ENCODE assay signal across 8 mouse cellular contexts in genomic region chr7:114020704-114021093, GRCm38 (mm10).
DNase-seq lines count a peak whose midpoint lies in the region; ATAC-seq and TF ChIP-seq lines count a peak whose summit lies in the region.

No protein-coding gene starts in this region.

- H3K9ac ChIP-seq in embryonic facial prominence, embryonic 12.5 days = no peak overlapping the region
- H3K9ac ChIP-seq in heart, adult 2 months (ENCODE audit: low read depth, low read length) = peak overlapping the region; percentile 53
- peak overlapping the region; percentile 59; the same call in 1 of the 2 replicates for H3K9ac ChIP-seq in limb, embryonic 13.5 days
- 0 out of 2 replicates have a peak overlapping the region, but pooled peaks have one; percentile 20 for H3K9ac ChIP-seq in midbrain, embryonic 15.5 days

- H3K27ac ChIP-seq in embryonic facial prominence, embryonic 12.5 days = no peak overlapping the region
- H3K27ac ChIP-seq in heart, adult 2 months = peak overlapping the region; percentile 59
- H3K27ac ChIP-seq in limb, embryonic 13.5 days = no peak overlapping the region
- H3K27ac ChIP-seq in midbrain, embryonic 15.5 days = peak overlapping the region; percentile 36; the same call in 1 of the 2 replicates
- H3K27ac ChIP-seq in spleen, adult 2 months (ENCODE audit: insufficient read depth, low read length) = no peak overlapping the region

- peak; percentile 60; the same call in 1 of the 2 replicates for TF ChIP-seq EP300 in heart, adult 2 months (IDR thresholded peaks at IDR 0.05; ENCODE audit: insufficient read depth, low read depth, low read length)

- H3K4me1 ChIP-seq in embryonic facial prominence, embryonic 12.5 days = peaks cover 3% of the 10 kb centered on the region; the same call in 1 of the 2 replicates
- peaks cover 4% of the 10 kb centered on the region; the same call in 1 of the 2 replicates for H3K4me1 ChIP-seq in heart, adult 2 months (ENCODE audit: control insufficient read depth, insufficient read depth, low read length)
- H3K4me1 ChIP-seq in limb, embryonic 13.5 days = no peaks in the 10 kb centered on the region
- H3K4me1 ChIP-seq in midbrain, embryonic 15.5 days = peaks cover 6% of the 10 kb centered on the region
- H3K4me1 ChIP-seq in spleen, adult 2 months (ENCODE audit: control insufficient read depth, insufficient read depth, insufficient read length) = no peaks in the 10 kb centered on the region; the same call in 1 of the 2 replicates

- TF ChIP-seq POLR2A in heart, adult 2 months (IDR thresholded peaks at IDR 0.05; ENCODE audit: insufficient read depth, low read depth, low read length) = no peak
- TF ChIP-seq POLR2A in spleen, adult 2 months (IDR thresholded peaks at IDR 0.05; ENCODE audit: low read depth, low read length) = no peak

- H3K36me3 ChIP-seq in embryonic facial prominence, embryonic 12.5 days = no peaks in the 10 kb centered on the region
- H3K36me3 ChIP-seq in heart, adult 2 months (ENCODE audit: control insufficient read depth, insufficient read depth, low read length) = no peaks in the 10 kb centered on the region
- no peaks in the 10 kb centered on the region for H3K36me3 ChIP-seq in limb, embryonic 13.5 days
- no peaks in the 10 kb centered on the region for H3K36me3 ChIP-seq in midbrain, embryonic 15.5 days (replicated peaks)
- no peaks in the 10 kb centered on the region for H3K36me3 ChIP-seq in spleen, adult 2 months (ENCODE audit: control insufficient read depth, insufficient read depth, low read length)

- intact Hi-C loops in heart, adult 2 months (cut with DNase I) = loop anchor here (1.0 to 5.0 kb wide), 3 partner anchors 261 to 643 kb away; no protein-coding TSS in a partner anchor

- H3K4me3 ChIP-seq in embryonic facial prominence, embryonic 12.5 days = peak overlapping the region; percentile 38
- peak overlapping the region; percentile 68 for H3K4me3 ChIP-seq in heart, adult 2 months
- peak overlapping the region; percentile 46 for H3K4me3 ChIP-seq in limb, embryonic 13.5 days
- peak overlapping the region; percentile 34 for H3K4me3 ChIP-seq in midbrain, embryonic 15.5 days
- peak overlapping the region; percentile 65 for H3K4me3 ChIP-seq in spleen, adult 2 months (ENCODE audit: extremely low read depth, insufficient read depth, insufficient read length)

- H3K27me3 ChIP-seq in embryonic facial prominence, embryonic 12.5 days = no peaks in the 10 kb centered on the region; the same call in 1 of the 2 replicates
- H3K27me3 ChIP-seq in heart, adult 2 months (ENCODE audit: control insufficient read depth, insufficient read depth, low read length) = no peaks in the 10 kb centered on the region
- H3K27me3 ChIP-seq in limb, embryonic 13.5 days = peaks cover 2% of the 10 kb centered on the region; the same call in 1 of the 2 replicates
- H3K27me3 ChIP-seq in midbrain, embryonic 15.5 days (replicated peaks) = no peaks in the 10 kb centered on the region
- no peaks in the 10 kb centered on the region for H3K27me3 ChIP-seq in spleen, adult 2 months (ENCODE audit: control insufficient read depth, insufficient read depth, low read length)

- H3K4me2 ChIP-seq in embryonic facial prominence, embryonic 12.5 days (replicated peaks) = peak overlapping the region; percentile 66
- peak overlapping the region; percentile 73 for H3K4me2 ChIP-seq in limb, embryonic 13.5 days (replicated peaks)
- H3K4me2 ChIP-seq in midbrain, embryonic 15.5 days = peak overlapping the region; percentile 69

- ATAC-seq in embryonic facial prominence, embryonic 12.5 days (ENCODE audit: insufficient number of reproducible peaks, insufficient read depth, low FRiP score, low TSS enrichment) = no peak
- ATAC-seq in limb, embryonic 13.5 days (ENCODE audit: low FRiP score, low read depth) = peak; percentile 69; the same call in 1 of the 2 replicates
- peak; percentile 80 for ATAC-seq in midbrain, embryonic 15.5 days (replicated peaks)

- H3K79me2 ChIP-seq in heart, adult 2 months (replicated peaks; ENCODE audit: control insufficient read depth, insufficient read depth, low read length) = no peaks in the 10 kb centered on the region

- H3K9me3 ChIP-seq in embryonic facial prominence, embryonic 12.5 days = no peaks in the 10 kb centered on the region
- no peaks in the 10 kb centered on the region for H3K9me3 ChIP-seq in limb, embryonic 13.5 days
- H3K9me3 ChIP-seq in midbrain, embryonic 15.5 days = no peaks in the 10 kb centered on the region

- 3% methylated on average over 11 of the region's 11 CpGs for WGBS in embryonic facial prominence, embryonic 12.5 days
- under 1% methylated on average over 11 of the region's 11 CpGs for WGBS in heart, adult 2 months
- under 1% methylated on average over 11 of the region's 11 CpGs for WGBS in limb, embryonic 13.5 days
- 1% methylated on average over 11 of the region's 11 CpGs for WGBS in midbrain, embryonic 15.5 days
- WGBS in spleen, adult 2 months = 1% methylated on average over 11 of the region's 11 CpGs

- peak; percentile 98 for TF ChIP-seq CTCF in heart, adult 2 months (IDR thresholded peaks at IDR 0.05)
- TF ChIP-seq CTCF in spleen, adult 2 months (IDR thresholded peaks at IDR 0.05; ENCODE audit: extremely low read depth, insufficient read depth, insufficient read length, insufficient replicate concordance) = peak; percentile 50; the same call in 1 of the 2 replicates

- DNase-seq in 3134 (ENCODE audit: extremely low read depth, insufficient read length, low spot score) = peak; percentile 36
- DNase-seq in adrenal gland, postnatal 36 days = peak; percentile 76 to 79
- DNase-seq in heart, adult 2 months = peak; percentile 74 to 75
- DNase-seq in kidney, adult 8-10 months = peak; percentile 64 to 78
- DNase-seq in spleen, adult 2 months (ENCODE audit: low read depth in 1 of 2, low spot score in 2 of 2) = peak; percentile 27 to 54

Comparison
In these comparisons a context has a peak if more than half of its experiments do, and no peak if none do; other contexts are left out.
1. H3K27ac ChIP-seq: peak in heart, adult 2 months (single experiment) and midbrain, embryonic 15.5 days (single experiment); none in embryonic facial prominence, embryonic 12.5 days (single experiment), limb, embryonic 13.5 days (single experiment) and spleen, adult 2 months (single experiment).
2. Peak in every context shown above with its lines, with median percentiles within 50 percentile points of each other: DNase-seq, H3K4me2 ChIP-seq and H3K4me3 ChIP-seq.